Mouse (Mus musculus) heart, adult 2 months (tissue): ENCODE results near the gene Relch.

Experiments
- CTCF ChIP-seq: fragments of 200-600 bp; IDR thresholded peaks from 2 replicates; pipeline ENCODE4 v1.8.1; 2022; ENCODE audit warnings: antibody characterized with exemption, mild to moderate bottlenecking, moderate library complexity
- EP300 ChIP-seq: fragments of 200-500 bp; IDR thresholded peaks from 2 replicates; pipeline ENCODE4 v1.6.1; 2011; ENCODE audit warnings: low read depth, low read length, control low read depth; ENCODE audit not compliant: insufficient read depth
- POLR2A ChIP-seq: fragments of 200-500 bp; IDR thresholded peaks from 2 replicates; pipeline ENCODE4 v1.6.1; 2011; ENCODE audit warnings: mild to moderate bottlenecking, low read depth, low read length, control low read depth; ENCODE audit not compliant: insufficient read depth

- TF ChIP-seq CTCF: peak; percentile 51
- TF ChIP-seq POLR2A: peak; percentile 90
- peak; percentile 4; the same call in 1 of the 2 replicates for TF ChIP-seq EP300
Measured at GRCm38 (mm10) chr1:105663171-105663961, at the start of gene Relch, which contains the start of gene Pign.
